Mouse (Mus musculus) common myeloid progenitor, adult 5-6 weeks (primary cell): ENCODE data around the gene Unc45a. TPM values are rescaled to one million over a fixed set of nuclear protein-coding genes. Genes with fewer than 3 reads are reported as not detected.

Experiments
- ATAC-seq: replicated peaks from 2 replicates; pipeline ENCODE4 v1.8.0; 2016; ENCODE audit warnings: low read depth, mild to moderate bottlenecking, moderate TSS enrichment, inconsistent platforms; ENCODE audit not compliant: poor library complexity, severe bottlenecking
- total RNA-seq: library from RNA; stranded (forward); fragments of 200-1000, 187-1606 nt; gene quantifications from 2 replicates; pipeline ENCODE4 v1.2.3, GENCODE M21; 2017

Gene Unc45a
- 15.3 and 15.8 TPM in 2 replicates for total RNA-seq

- peak; percentile 64 for ATAC-seq
Measured at GRCm38 (mm10) chr7:80340793-80341192, at the start of gene Unc45a. Gene Unc45a (minus strand): TSS chr7:80341005.

GRCm38 (mm10) chr7:80387633-80388543 lies 47.1 kb upstream of the Unc45a start, which contains the start of gene Fes:
Gene Fes (minus strand): TSS chr7:80387946.
- peak; percentile 71 for ATAC-seq

DNA sequence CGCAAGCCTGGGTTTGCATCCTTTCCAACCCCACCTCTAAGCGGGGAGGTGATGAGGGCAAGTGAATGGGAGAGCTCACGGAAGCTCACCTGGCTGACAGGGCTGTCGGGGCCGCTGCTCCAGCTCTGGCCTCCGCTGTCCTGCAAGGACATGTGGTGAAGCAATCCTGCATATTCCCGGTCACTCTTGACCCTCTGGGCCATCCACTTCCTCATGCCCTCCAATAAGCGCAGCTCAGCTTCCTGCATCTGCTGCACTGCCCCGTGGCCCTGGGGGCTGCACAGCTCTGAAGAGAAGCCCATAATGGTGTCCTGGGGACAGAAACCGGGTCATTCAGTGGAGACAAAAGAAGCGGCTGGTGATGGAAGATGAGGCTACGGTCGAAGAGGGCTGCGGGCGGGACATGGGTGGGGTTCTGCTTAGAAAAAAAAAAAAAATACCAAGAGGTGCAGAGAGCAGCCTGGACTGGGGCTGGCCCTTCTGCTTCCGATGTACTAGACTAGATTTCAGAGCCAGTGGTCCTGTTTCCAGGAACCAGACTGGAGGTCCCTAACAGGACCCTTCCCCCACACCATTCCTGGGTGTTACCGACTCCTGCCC lies 46.3 kb upstream of the Unc45a start:
- no peak for ATAC-seq

GRCm38 (mm10) chr7:80386235-80386930 lies 45.6 kb upstream of the Unc45a start:
- peak; percentile 79 for ATAC-seq

- ATAC-seq = no peak
Measured at GRCm38 (mm10) chr7:80382919-80383318, 42.1 kb upstream of the Unc45a start.

DNA sequence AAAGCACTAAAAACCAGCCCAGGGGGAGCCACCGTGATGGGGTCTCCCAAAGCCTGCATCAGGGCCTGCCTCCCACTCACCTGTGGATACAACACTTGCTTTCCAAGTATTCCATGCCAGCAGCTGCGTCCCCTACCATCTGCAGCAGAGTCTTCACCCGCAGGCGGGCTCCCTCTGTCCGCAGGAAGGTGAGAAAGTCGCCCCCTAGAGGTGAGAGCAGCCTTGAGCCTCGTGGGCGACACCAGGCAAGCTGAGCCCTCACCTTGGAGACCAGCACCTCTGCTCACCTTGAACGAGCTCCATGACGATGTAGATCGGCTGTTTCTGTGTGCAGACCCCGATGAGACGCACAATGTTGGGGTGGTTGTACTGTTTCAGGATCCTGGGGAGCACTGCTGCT lies 38.7 kb upstream of the Unc45a start:
- ATAC-seq = 0 out of 2 replicates have a peak, but pooled peaks have one; percentile 24

DNA sequence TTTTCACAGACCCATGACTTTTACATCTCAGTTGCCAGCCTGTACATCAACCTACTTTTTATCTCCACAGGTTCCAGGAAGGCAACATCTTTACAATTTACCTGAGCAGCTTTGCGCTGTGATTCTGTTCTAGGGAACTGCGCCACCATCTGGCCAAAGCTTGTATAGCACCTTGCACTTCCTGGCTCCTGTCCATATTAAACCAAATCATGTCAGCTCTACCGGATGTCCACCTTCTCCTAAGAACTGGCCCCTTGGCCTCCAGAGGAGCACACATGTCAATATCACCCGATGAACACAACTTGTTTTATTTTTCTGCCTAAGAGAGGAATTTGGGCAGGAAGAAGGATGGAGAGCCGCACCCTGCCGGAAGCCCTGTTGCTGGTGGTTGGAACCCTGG lies 36.7 kb upstream of the Unc45a start:
- ATAC-seq = no peak

GRCm38 (mm10) chr7:80376192-80376591 lies 35.4 kb upstream of the Unc45a start:
- ATAC-seq = no peak

- peak; percentile 39 for ATAC-seq
Measured at GRCm38 (mm10) chr7:80375376-80376039, 34.7 kb upstream of the Unc45a start.

- ATAC-seq = no peak
Measured at GRCm38 (mm10) chr7:80374733-80375132, 33.9 kb upstream of the Unc45a start.

DNA sequence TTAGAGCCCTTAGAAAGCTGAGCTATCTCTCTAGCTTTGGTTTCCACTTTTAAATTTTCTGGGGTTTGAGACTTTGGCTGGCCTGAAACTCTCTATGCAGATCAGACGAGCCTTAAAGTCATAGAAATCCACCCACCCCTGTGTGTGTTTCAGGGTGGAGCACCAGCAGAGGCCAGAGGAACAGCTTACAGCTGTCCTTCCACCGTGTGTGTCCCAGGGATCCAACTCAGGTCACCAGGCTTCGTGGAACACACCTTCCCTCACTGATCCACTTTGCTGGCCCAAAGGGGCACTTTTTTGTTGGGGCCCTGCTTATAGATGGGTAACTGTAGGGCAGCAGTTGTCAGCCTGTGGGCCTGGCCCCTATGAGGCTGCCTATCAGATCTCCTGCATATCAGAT lies 33.5 kb upstream of the Unc45a start:
- no peak for ATAC-seq

DNA sequence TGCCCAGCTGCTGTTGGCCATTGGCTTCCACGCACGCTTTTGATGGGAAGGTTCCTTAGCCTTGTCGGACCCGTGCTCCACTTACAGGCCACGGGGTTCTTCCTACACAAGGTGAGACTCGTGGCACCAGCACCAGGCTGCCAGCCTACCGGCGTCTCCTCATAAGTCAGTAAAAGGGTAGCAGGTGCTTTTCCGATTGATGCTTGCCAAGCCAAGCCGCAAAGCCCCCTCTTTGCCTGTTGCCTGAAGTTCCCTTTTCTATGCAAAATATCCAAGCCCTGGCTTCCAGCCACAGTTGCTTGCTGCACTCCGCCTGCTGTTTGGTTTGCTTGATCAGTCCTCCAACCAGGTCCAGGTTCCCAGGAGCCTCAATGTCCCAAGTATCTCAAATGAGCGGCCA lies 33.0 kb upstream of the Unc45a start:
- peak; percentile 12 for ATAC-seq

DNA sequence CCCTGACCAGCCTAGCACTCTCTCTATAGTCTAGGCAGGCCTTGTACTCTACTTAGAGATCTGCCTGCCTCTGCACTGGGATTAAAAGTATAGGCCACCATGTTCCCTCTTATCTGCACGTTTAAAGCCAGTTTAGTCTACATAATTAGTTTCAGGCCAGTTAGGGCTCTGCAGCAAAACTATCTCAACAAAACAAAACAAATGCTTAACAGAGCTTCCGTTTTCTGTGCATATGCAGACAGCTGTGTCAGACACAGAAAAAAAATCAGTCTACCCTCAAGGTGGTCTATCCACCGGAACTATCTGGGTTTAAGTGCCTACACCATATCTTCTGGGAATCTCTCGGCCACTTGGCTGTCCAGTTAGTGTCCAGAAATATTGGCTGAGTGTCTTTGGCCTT lies 32.5 kb upstream of the Unc45a start:
- ATAC-seq = no peak

- no peak for ATAC-seq
Measured at GRCm38 (mm10) chr7:80372667-80373066, 31.9 kb upstream of the Unc45a start.

DNA sequence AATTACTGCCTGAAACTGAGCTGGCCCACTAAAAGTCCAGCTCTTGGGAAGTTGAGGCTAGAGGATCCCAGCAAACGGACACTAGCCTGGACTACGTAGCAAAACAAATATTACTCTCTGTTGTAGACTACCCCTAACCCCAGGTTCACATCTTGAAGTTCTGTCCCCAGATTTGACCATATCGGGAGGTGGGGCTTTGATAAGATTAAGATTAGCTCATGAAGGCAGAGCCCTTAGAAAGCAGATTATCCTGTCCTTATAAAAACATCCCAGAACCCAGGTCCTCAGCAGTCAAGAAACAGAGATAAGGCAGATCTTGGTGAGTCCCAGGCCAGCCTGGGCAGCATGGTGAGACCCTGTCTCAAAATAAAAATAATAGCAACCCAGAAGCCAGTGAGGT lies 31.4 kb upstream of the Unc45a start:
- ATAC-seq = no peak

GRCm38 (mm10) chr7:80371041-80371751 lies 30.4 kb upstream of the Unc45a start, which contains the start of gene Man2a2:
Gene Man2a2 (minus strand): TSS chr7:80371375.
- peak; percentile 20; the same call in 1 of the 2 replicates for ATAC-seq

DNA sequence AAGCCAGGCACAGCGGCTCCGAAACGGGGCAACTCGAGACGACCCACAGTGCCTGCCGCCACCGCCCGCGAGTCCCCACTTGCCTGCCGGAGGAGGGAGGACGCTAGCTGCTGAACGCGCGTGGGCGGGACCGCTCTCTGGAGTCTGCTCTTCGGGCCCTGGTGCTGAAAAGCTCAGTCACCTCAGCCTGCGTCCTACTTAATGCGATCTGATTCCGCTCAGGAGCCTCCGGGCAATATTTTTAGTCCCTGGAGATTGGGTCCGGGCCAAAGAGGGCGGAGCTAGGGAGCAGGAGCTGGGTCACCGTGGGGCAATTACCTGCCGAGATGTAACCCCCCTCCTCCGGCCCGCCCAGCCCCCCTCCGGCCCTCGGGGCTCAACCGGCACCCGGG lies 29.8 kb upstream of the Unc45a start:
- ATAC-seq = peak; percentile 37

GRCm38 (mm10) chr7:80369967-80370431 lies 29.2 kb upstream of the Unc45a start:
- no peak for ATAC-seq

DNA sequence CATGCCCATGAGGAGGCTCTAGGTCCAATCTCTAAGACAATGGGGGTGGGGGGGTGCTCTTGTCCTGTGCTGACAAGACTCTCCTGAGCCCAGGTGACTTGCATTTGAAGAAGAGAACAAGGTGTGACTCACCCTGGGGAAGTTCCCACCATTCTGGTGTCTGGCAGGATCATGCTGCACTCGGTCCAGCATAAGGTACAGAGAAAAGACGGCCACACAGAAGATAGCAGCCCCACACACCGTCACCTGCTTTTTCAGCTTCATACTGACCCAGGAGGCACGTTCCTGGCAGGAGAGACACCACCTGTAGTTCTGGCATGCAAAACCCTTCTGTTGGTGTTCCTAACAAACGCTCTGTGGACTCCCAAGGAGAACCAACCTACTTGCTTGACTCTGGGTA lies 28.7 kb upstream of the Unc45a start:
- no peak for ATAC-seq
